Mouse (Mus musculus): Measurements from ENCODE around the gene Ttyh3.

Gene Ttyh3

GRCm38 (mm10) chr5:140571673-140572072 is 77.2 kb downstream of the Ttyh3 start:
- no peak for DNase-seq (ENCODE audit: low read depth)

GRCm38 (mm10) chr5:140571201-140571600 is 77.6 kb downstream of the Ttyh3 start:
- no peak for DNase-seq (ENCODE audit: low read depth)

All from naive thymus-derived CD4-positive, alpha-beta T cell, adult 2 months (primary cell).